Mouse (Mus musculus) CD4-positive, CD25-positive, alpha-beta regulatory T cell, adult 9 weeks (primary cell): Measurements from ENCODE around the gene AI597479. TPM values are rescaled to one million over a fixed set of nuclear protein-coding genes. Genes with fewer than 3 reads are reported as not detected.

Experiments used
- polyA plus RNA-seq: library from polyadenylated mRNA; unstranded; fragments of 100-300 nt; shearing (Covaris generic); gene quantifications from one replicate; pipeline ENCODE4 v1.2.1, GENCODE M21; 2017

AI597479 gene
- polyA plus RNA-seq = 26.2 TPM

DNA sequence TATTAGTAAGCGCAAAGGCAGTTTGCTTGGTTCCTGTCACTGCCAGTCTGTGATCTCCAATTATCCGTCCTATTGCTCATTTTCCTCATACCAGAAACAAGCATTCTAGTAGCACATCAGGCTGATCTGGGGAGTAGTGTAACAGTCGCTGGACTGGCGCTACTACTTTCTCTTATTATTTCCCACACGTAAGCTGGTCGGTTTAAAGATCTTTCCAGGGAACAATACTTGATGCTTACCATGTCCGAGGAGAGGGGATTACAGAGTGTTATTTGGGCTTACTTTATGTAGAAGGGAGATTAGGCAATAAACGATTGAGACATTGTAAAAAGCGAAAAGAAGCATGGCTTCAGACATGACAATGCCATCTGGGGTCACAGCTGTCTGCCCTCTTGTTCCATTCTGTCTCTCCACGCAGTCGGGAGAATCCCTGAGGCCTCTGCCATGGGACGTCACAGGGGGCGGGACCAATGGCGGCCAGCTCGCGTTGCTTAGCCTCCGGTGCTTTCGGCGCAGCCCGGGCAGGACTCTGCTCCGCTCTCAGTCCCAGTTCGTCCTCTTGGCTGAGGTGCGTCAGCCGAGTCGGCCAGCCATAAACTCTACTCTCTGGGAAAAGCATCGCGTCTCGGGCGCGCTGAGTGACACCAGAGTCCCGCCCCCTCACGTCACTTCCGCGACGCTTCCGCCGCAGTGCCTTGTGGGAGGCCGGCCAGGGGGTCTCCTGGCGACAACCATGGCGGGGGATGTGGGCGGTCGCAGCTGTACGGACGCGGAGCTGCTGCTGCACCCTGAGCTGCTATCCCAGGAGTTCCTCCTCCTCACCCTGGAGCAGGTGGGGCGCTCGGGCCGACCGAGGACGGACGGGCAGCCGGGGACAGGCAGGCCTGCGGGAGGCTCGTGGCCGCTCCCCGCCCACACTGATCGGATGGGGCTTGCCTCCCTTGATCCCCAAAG is at the start of gene AI597479, which contains the start of gene Tgfbrap1:
AI597479 (plus strand) TSS at position 680 of the 954 bp plus-strand sequence.
Tgfbrap1 (minus strand) TSS at position 607 of the 954 bp plus-strand sequence.

Other genes with a start within 250 kb of the AI597479 start
- 62.8 TPM for gene Mrps9, start 247.5 kb upstream of the AI597479 start, polyA plus RNA-seq
- 0.97 TPM for gene Gpr45, start 145.8 kb upstream of the AI597479 start, polyA plus RNA-seq
- gene Tgfbrap1, start 73 bp upstream of the AI597479 start, polyA plus RNA-seq = 9.8 TPM
- 4.0 TPM for gene Fhl2, start 98.3 kb downstream of the AI597479 start, polyA plus RNA-seq